Mouse (Mus musculus) midbrain, embryonic 11.5 days (tissue): ENCODE measurements around the gene Nlgn1. TPM values are rescaled to one million over a fixed set of nuclear protein-coding genes. Genes with fewer than 3 reads are reported as not detected.

Source experiments
- ATAC-seq: fragments of 200-750 bp; cut with Nextera tagmentation; 2 replicates; pipeline ENCODE4 v1.8.0; 2017; ENCODE audit warnings: moderate TSS enrichment, moderate library complexity; ENCODE audit not compliant: low FRiP score
- DNase-seq: peaks from one replicate; pipeline ENCODE4 v3.0.0; 2015; ENCODE audit warnings: low spot score; ENCODE audit errors: missing footprints
- H3K27ac ChIP-seq: fragments of 300-500 bp; sonication (generic); 2 replicates; pipeline ENCODE4 v1.5.1; 2014; ENCODE audit warnings: low read depth, low read length
- H3K27me3 ChIP-seq: fragments of 300-500 bp; sonication (generic); 2 replicates; pipeline ENCODE4 v1.6.1; 2014; ENCODE audit warnings: mild to moderate bottlenecking, low read length, moderate library complexity, mixed read lengths; ENCODE audit not compliant: control insufficient read depth, insufficient read depth
- H3K36me3 ChIP-seq: fragments of 300-500 bp; sonication (generic); 2 replicates; pipeline ENCODE4 v1.6.1; 2014; ENCODE audit warnings: mild to moderate bottlenecking, low read length, moderate library complexity, mixed read lengths; ENCODE audit not compliant: control insufficient read depth, insufficient read depth
- H3K4me1 ChIP-seq: fragments of 300-500 bp; sonication (generic); 2 replicates; pipeline ENCODE4 v1.6.1; 2014; ENCODE audit warnings: low read length; ENCODE audit not compliant: control insufficient read depth, insufficient read depth
- H3K4me2 ChIP-seq: fragments of 300-500 bp; sonication (generic); 2 replicates; pipeline ENCODE4 v1.6.1; 2014; ENCODE audit warnings: mild to moderate bottlenecking, moderate library complexity
- H3K4me3 ChIP-seq: fragments of 300-500 bp; sonication (generic); 2 replicates; pipeline ENCODE4 v1.5.1; 2014; ENCODE audit warnings: low read depth, low read length
- H3K9ac ChIP-seq: fragments of 300-500 bp; sonication (generic); 2 replicates; pipeline ENCODE4 v1.6.1; 2014; ENCODE audit warnings: low read length
- H3K9me3 ChIP-seq: fragments of 300-500 bp; sonication (generic); 2 replicates; pipeline ENCODE4 v1.6.1; 2016; ENCODE audit warnings: low read length; ENCODE audit not compliant: control insufficient read depth
- WGBS: fragments of 180-500 bp; shearing (Covaris S2); extraction: QIAGEN DNeasy Blood & Tissue Kit; methylation state at CpG from one replicate; pipeline ENCODE4 v1.1.7; 2014; 5-methylcytosine and 5-hydroxymethylcytosine counted together
- polyA plus RNA-seq: library from polyadenylated mRNA; unstranded; fragments of >200 nt; fragmentation: Nextera tagmentation; extraction: Ambion mirVana; gene quantifications from 2 replicates; pipeline ENCODE4 v1.2.1, GENCODE M21; 2014

Nlgn1 gene
- polyA plus RNA-seq, 1 experiment from 2014 or later: 3.8 TPM

- H3K27me3 ChIP-seq: no peaks in the 10 kb centered on the region
- no peak overlapping the region for H3K4me3 ChIP-seq
- no peak overlapping the region for H3K9ac ChIP-seq
- no peaks in the 10 kb centered on the region for H3K9me3 ChIP-seq
- no peak for DNase-seq
- H3K36me3 ChIP-seq: no peaks in the 10 kb centered on the region
- 72% methylated on average over 4 of the region's 4 CpGs for WGBS
- no peak for ATAC-seq
- H3K4me1 ChIP-seq: no peaks in the 10 kb centered on the region
- no peak overlapping the region for H3K4me2 ChIP-seq
- no peak overlapping the region for H3K27ac ChIP-seq
These were observed 104.0 kb downstream of the Nlgn1 start for GRCm38 (mm10) chr3:26228172-26228781.

- DNase-seq: no peak
- Histone ChIP-seq H3K4me1 (no peaks in the 10 kb centered on the region), H3K4me3 (no peak overlapping the region), H3K4me2 (no peak overlapping the region), H3K27ac (no peak overlapping the region), H3K36me3 (no peaks in the 10 kb centered on the region), H3K9me3 (no peaks in the 10 kb centered on the region), H3K9ac (no peak overlapping the region), H3K27me3 (no peaks in the 10 kb centered on the region)
- 88% methylated on average over 3 of the region's 3 CpGs for WGBS
- ATAC-seq: no peak
These were observed 108.8 kb downstream of the Nlgn1 start for GRCm38 (mm10) chr3:26223500-26223899.

- H3K4me3 ChIP-seq: no peak overlapping the region
- H3K36me3 ChIP-seq: no peaks in the 10 kb centered on the region
- WGBS: 87% methylated on average over 5 of the region's 5 CpGs
- H3K9ac ChIP-seq: no peak overlapping the region
- H3K4me1 ChIP-seq: no peaks in the 10 kb centered on the region
- DNase-seq: no peak
- no peak overlapping the region for H3K27ac ChIP-seq
- H3K4me2 ChIP-seq: no peak overlapping the region
- no peak for ATAC-seq
- no peaks in the 10 kb centered on the region for H3K27me3 ChIP-seq
- H3K9me3 ChIP-seq: no peaks in the 10 kb centered on the region
These were observed 116.0 kb downstream of the Nlgn1 start for GRCm38 (mm10) chr3:26216231-26216630.

GRCm38 (mm10) chr3:26202702-26203101 lies 129.6 kb downstream of the Nlgn1 start:
- H3K36me3 ChIP-seq: no peaks in the 10 kb centered on the region
- H3K9ac ChIP-seq: no peak overlapping the region
- ATAC-seq (no peak), DNase-seq (no peak)
- no peaks in the 10 kb centered on the region for H3K27me3 ChIP-seq
- H3K4me1 ChIP-seq: no peaks in the 10 kb centered on the region
- no peak overlapping the region for H3K4me3 ChIP-seq
- H3K9me3 ChIP-seq: no peaks in the 10 kb centered on the region
- 90% methylated on average over 3 of the region's 3 CpGs for WGBS
- H3K4me2 ChIP-seq: no peak overlapping the region
- no peak overlapping the region for H3K27ac ChIP-seq

- 63% methylated on average over 1 of the region's 1 CpGs for WGBS
- Histone ChIP-seq H3K4me3 (no peak overlapping the region), H3K36me3 (no peaks in the 10 kb centered on the region), H3K4me2 (no peak overlapping the region), H3K27me3 (no peaks in the 10 kb centered on the region), H3K27ac (no peak overlapping the region), H3K9me3 (no peaks in the 10 kb centered on the region), H3K4me1 (no peaks in the 10 kb centered on the region), H3K9ac (no peak overlapping the region)
- no peak for ATAC-seq
- no peak for DNase-seq
These were observed 130.8 kb downstream of the Nlgn1 start for GRCm38 (mm10) chr3:26201410-26201809.

- H3K27ac ChIP-seq: no peak overlapping the region
- no peak for DNase-seq
- 79% methylated on average over 2 of the region's 2 CpGs for WGBS
These were observed 137.3 kb downstream of the Nlgn1 start for GRCm38 (mm10) chr3:26194970-26195369.

GRCm38 (mm10) chr3:26181013-26181412 lies 151.2 kb downstream of the Nlgn1 start:
- Histone ChIP-seq H3K4me2 (no peak overlapping the region), H3K9ac (no peak overlapping the region), H3K27ac (no peak overlapping the region), H3K4me1 (no peaks in the 10 kb centered on the region), H3K27me3 (no peaks in the 10 kb centered on the region), H3K4me3 (no peak overlapping the region), H3K36me3 (no peaks in the 10 kb centered on the region), H3K9me3 (no peaks in the 10 kb centered on the region)
- no peak for DNase-seq
- no peak for ATAC-seq
- 88% methylated on average over 3 of the region's 3 CpGs for WGBS

More at GRCm38 (mm10) chr3:26194970-26195369, 137.3 kb downstream of the Nlgn1 start:
- Histone ChIP-seq H3K4me2 (no peak overlapping the region), H3K4me3 (no peak overlapping the region), H3K9ac (no peak overlapping the region), H3K9me3 (no peaks in the 10 kb centered on the region), H3K4me1 (no peaks in the 10 kb centered on the region), H3K36me3 (no peaks in the 10 kb centered on the region), H3K27me3 (no peaks in the 10 kb centered on the region)
- ATAC-seq: no peak

- Histone ChIP-seq H3K9ac (no peak overlapping the region), H3K4me3 (no peak overlapping the region), H3K9me3 (no peaks in the 10 kb centered on the region), H3K36me3 (no peaks in the 10 kb centered on the region), H3K4me1 (no peaks in the 10 kb centered on the region), H3K27me3 (no peaks in the 10 kb centered on the region), H3K4me2 (no peak overlapping the region), H3K27ac (no peak overlapping the region)
- WGBS: 81% methylated on average over 4 of the region's 4 CpGs
- ATAC-seq (no peak), DNase-seq (no peak)
These were observed 156.9 kb downstream of the Nlgn1 start for GRCm38 (mm10) chr3:26175371-26175770.

- Histone ChIP-seq H3K27ac (no peak overlapping the region), H3K4me1 (no peaks in the 10 kb centered on the region), H3K27me3 (no peaks in the 10 kb centered on the region), H3K9me3 (no peaks in the 10 kb centered on the region), H3K4me3 (no peak overlapping the region), H3K36me3 (no peaks in the 10 kb centered on the region), H3K4me2 (no peak overlapping the region), H3K9ac (no peak overlapping the region)
- peak; percentile 61 for DNase-seq
- no peak for ATAC-seq
- 74% methylated on average over 5 of the region's 5 CpGs for WGBS
These were observed 158.0 kb downstream of the Nlgn1 start for GRCm38 (mm10) chr3:26174257-26174656.
